Mouse (Mus musculus): ENCODE results near the gene Noxred1. TPM values are rescaled to one million over a fixed set of nuclear protein-coding genes. Genes with fewer than 3 reads are reported as not detected.
"Not testable (repeated sequence)": the region's sequence is repeated elsewhere in the genome, so short reads cannot be mapped to it uniquely, and the experiment has no call there.

Gene Noxred1
- polyA plus RNA-seq, 1 experiment: 0.13 TPM

- Histone ChIP-seq H3K27me3 (ENCODE audit: control insufficient read depth, insufficient read depth, insufficient read length) (no peaks in the 10 kb centered on the region), H3K4me2 (ENCODE audit: low read depth) (no peak overlapping the region), H3K4me3 (no peak overlapping the region), H3K36me3 (ENCODE audit: control insufficient read depth, insufficient read depth) (no peaks in the 10 kb centered on the region), H3K79me2 (ENCODE audit: control insufficient read depth, insufficient read depth) (no peaks in the 10 kb centered on the region), H3ac (ENCODE audit: control insufficient read depth, insufficient read length) (no peak overlapping the region)
- TF ChIP-seq MAX (IDR thresholded peaks at IDR 0.05; ENCODE audit: low read depth): no peak
Measured at GRCm38 (mm10) chr12:87212844-87213606, 25.5 kb downstream of the Noxred1 start.

- not testable (repeated sequence) for H3K27me3 ChIP-seq (ENCODE audit: control insufficient read depth, insufficient read depth, insufficient read length); H3ac ChIP-seq (ENCODE audit: control insufficient read depth, insufficient read length)
Measured at GRCm38 (mm10) chr12:87205789-87206188, 32.7 kb downstream of the Noxred1 start.

GRCm38 (mm10) chr12:87201694-87202093 lies 36.8 kb downstream of the Noxred1 start:
- Histone ChIP-seq H3ac (ENCODE audit: control insufficient read depth, insufficient read length) (no peak overlapping the region), H3K79me2 (ENCODE audit: control insufficient read depth, insufficient read depth) (no peaks in the 10 kb centered on the region), H3K27me3 (ENCODE audit: control insufficient read depth, insufficient read depth, insufficient read length) (no peaks in the 10 kb centered on the region), H3K36me3 (ENCODE audit: control insufficient read depth, insufficient read depth) (no peaks in the 10 kb centered on the region), H3K4me2 (ENCODE audit: low read depth) (no peak overlapping the region), H3K4me3 (no peak overlapping the region)
- no peak for TF ChIP-seq E2F4 (IDR thresholded peaks at IDR 0.05; ENCODE audit: insufficient read depth)
- TF ChIP-seq TCF3 (IDR thresholded peaks at IDR 0.05; ENCODE audit: insufficient read length, low read depth): no peak
- no peak for TF ChIP-seq REST (IDR thresholded peaks at IDR 0.05; ENCODE audit: insufficient read depth, insufficient read length)
- TF ChIP-seq USF1 (IDR thresholded peaks at IDR 0.05; ENCODE audit: low read depth): no peak
- TF ChIP-seq MAX (IDR thresholded peaks at IDR 0.05; ENCODE audit: low read depth): no peak
- TF ChIP-seq TCF12 (IDR thresholded peaks at IDR 0.05; ENCODE audit: insufficient read depth, poor library complexity, severe bottlenecking): no peak
- no peak for TF ChIP-seq POLR2A (IDR thresholded peaks at IDR 0.05; ENCODE audit: insufficient read length, low read depth)
- no peak for TF ChIP-seq MYOG (IDR thresholded peaks at IDR 0.05; ENCODE audit: control insufficient read depth in 1 of 3, insufficient read depth in 1 of 3, insufficient read length in 2 of 3, low read depth in 2 of 3)
- no peak for TF ChIP-seq MYOD1 (IDR thresholded peaks at IDR 0.05; ENCODE audit: control insufficient read depth in 1 of 3, insufficient read length in 2 of 3, low read depth in 2 of 3)
- TF ChIP-seq POLR2AphosphoS2 (IDR thresholded peaks at IDR 0.05; ENCODE audit: insufficient read length, low read depth): no peak
- TF ChIP-seq SRF (IDR thresholded peaks at IDR 0.05; ENCODE audit: control insufficient read depth, insufficient read length, low read depth): no peak
- TF ChIP-seq CEBPB (IDR thresholded peaks at IDR 0.05; ENCODE audit: insufficient read depth, poor library complexity, severe bottlenecking): no peak

More at GRCm38 (mm10) chr12:87205789-87206188, 32.7 kb downstream of the Noxred1 start:
- H3K4me3 ChIP-seq; H3K36me3 ChIP-seq (ENCODE audit: control insufficient read depth, insufficient read depth); H3K79me2 ChIP-seq (ENCODE audit: control insufficient read depth, insufficient read depth); H3K4me2 ChIP-seq (ENCODE audit: low read depth): not testable (repeated sequence)

- Histone ChIP-seq H3ac (ENCODE audit: control insufficient read depth, insufficient read length) (peak within 1 kb of the TSS; percentile 97), H3K4me2 (ENCODE audit: low read depth) (peak within 1 kb of the TSS; percentile 76), H3K27me3 (ENCODE audit: control insufficient read depth, insufficient read depth, insufficient read length) (no peaks in the 10 kb centered on the region), H3K4me3 (peak within 1 kb of the TSS; percentile 44), H3K79me2 (ENCODE audit: control insufficient read depth, insufficient read depth) (no peaks in the 10 kb centered on the region), H3K36me3 (ENCODE audit: control insufficient read depth, insufficient read depth) (no peaks in the 10 kb centered on the region)
- no peak for TF ChIP-seq POLR2A (IDR thresholded peaks at IDR 0.05; ENCODE audit: insufficient read length, low read depth)
- no peak for TF ChIP-seq SRF (IDR thresholded peaks at IDR 0.05; ENCODE audit: control insufficient read depth, insufficient read length, low read depth)
- no peak for TF ChIP-seq MYOD1 (IDR thresholded peaks at IDR 0.05; ENCODE audit: control insufficient read depth in 1 of 3, insufficient read length in 2 of 3, low read depth in 2 of 3)
- TF ChIP-seq E2F4 (IDR thresholded peaks at IDR 0.05; ENCODE audit: insufficient read depth): no peak
- no peak for TF ChIP-seq TCF3 (IDR thresholded peaks at IDR 0.05; ENCODE audit: insufficient read length, low read depth)
- no peak for TF ChIP-seq REST (IDR thresholded peaks at IDR 0.05; ENCODE audit: insufficient read depth, insufficient read length)
- no peak for TF ChIP-seq POLR2AphosphoS2 (IDR thresholded peaks at IDR 0.05; ENCODE audit: insufficient read length, low read depth)
- TF ChIP-seq MAX (IDR thresholded peaks at IDR 0.05; ENCODE audit: low read depth): no peak
- TF ChIP-seq MYOG (IDR thresholded peaks at IDR 0.05; ENCODE audit: control insufficient read depth in 1 of 3, insufficient read depth in 1 of 3, insufficient read length in 2 of 3, low read depth in 2 of 3): no peak
- TF ChIP-seq TCF12 (IDR thresholded peaks at IDR 0.05; ENCODE audit: insufficient read depth, poor library complexity, severe bottlenecking): no peak
- no peak for TF ChIP-seq CEBPB (IDR thresholded peaks at IDR 0.05; ENCODE audit: insufficient read depth, poor library complexity, severe bottlenecking)
- no peak for TF ChIP-seq USF1 (IDR thresholded peaks at IDR 0.05; ENCODE audit: low read depth)
Measured at GRCm38 (mm10) chr12:87199973-87200586, 38.5 kb downstream of the Noxred1 start, which contains the start of gene Tmed8. Tmed8 (minus strand) TSS chr12:87200454.

GRCm38 (mm10) chr12:87199206-87199972 lies 39.1 kb downstream of the Noxred1 start, which contains the start of gene Samd15:
Samd15 (plus strand) TSS chr12:87199723.
- peak within 1 kb of the TSS; percentile 97 for H3ac ChIP-seq (ENCODE audit: control insufficient read depth, insufficient read length)
- no peaks in the 10 kb centered on the region for H3K27me3 ChIP-seq (ENCODE audit: control insufficient read depth, insufficient read depth, insufficient read length)
- TF ChIP-seq POLR2AphosphoS2 (IDR thresholded peaks at IDR 0.05; ENCODE audit: insufficient read length, low read depth): no peak
- no peak for TF ChIP-seq REST (IDR thresholded peaks at IDR 0.05; ENCODE audit: insufficient read depth, insufficient read length)
- TF ChIP-seq CEBPB (IDR thresholded peaks at IDR 0.05; ENCODE audit: insufficient read depth, poor library complexity, severe bottlenecking): no peak
- TF ChIP-seq TCF3 (IDR thresholded peaks at IDR 0.05; ENCODE audit: insufficient read length, low read depth): no peak
- TF ChIP-seq USF1 (IDR thresholded peaks at IDR 0.05; ENCODE audit: low read depth): no peak
- TF ChIP-seq MYOG (IDR thresholded peaks at IDR 0.05; ENCODE audit: control insufficient read depth in 1 of 3, insufficient read depth in 1 of 3, insufficient read length in 2 of 3, low read depth in 2 of 3): no peak
- no peak for TF ChIP-seq E2F4 (IDR thresholded peaks at IDR 0.05; ENCODE audit: insufficient read depth)
- TF ChIP-seq MAX (IDR thresholded peaks at IDR 0.05; ENCODE audit: low read depth): no peak
- TF ChIP-seq MYOD1 (IDR thresholded peaks at IDR 0.05; ENCODE audit: control insufficient read depth in 1 of 3, insufficient read length in 2 of 3, low read depth in 2 of 3): no peak
- no peak for TF ChIP-seq SRF (IDR thresholded peaks at IDR 0.05; ENCODE audit: control insufficient read depth, insufficient read length, low read depth)
- TF ChIP-seq POLR2A (IDR thresholded peaks at IDR 0.05; ENCODE audit: insufficient read length, low read depth): no peak
- TF ChIP-seq TCF12 (IDR thresholded peaks at IDR 0.05; ENCODE audit: insufficient read depth, poor library complexity, severe bottlenecking): no peak
- H3K36me3 ChIP-seq (ENCODE audit: control insufficient read depth, insufficient read depth): no peaks in the 10 kb centered on the region
- H3K79me2 ChIP-seq (ENCODE audit: control insufficient read depth, insufficient read depth): no peaks in the 10 kb centered on the region
- H3K4me2 ChIP-seq (ENCODE audit: low read depth): peak within 1 kb of the TSS; percentile 76
- peak within 1 kb of the TSS; percentile 44 for H3K4me3 ChIP-seq
